ENCODE assay signal across 8 mouse cellular contexts in genomic region chr2:127182598-127183381, GRCm38 (mm10). TPM values are rescaled to one million over a fixed set of nuclear protein-coding genes. Genes with fewer than 3 reads are reported as not detected.
DNase-seq lines count a peak whose midpoint lies in the region; ATAC-seq and TF ChIP-seq lines count a peak whose summit lies in the region.

No protein-coding gene starts in this region.

- peak; percentile 100 for ATAC-seq in hindbrain, embryonic 12.5 days (ENCODE audit: low FRiP score)
- ATAC-seq in lung, postnatal 0 days, result peak; percentile 100

- TF ChIP-seq CTCF in lung, postnatal 0 days (IDR thresholded peaks at IDR 0.05), result no peak

- peaks cover 7% of the 10 kb centered on the region; the same call in 1 of the 2 replicates for H3K4me1 ChIP-seq in hindbrain, embryonic 12.5 days
- no peaks in the 10 kb centered on the region for H3K4me1 ChIP-seq in lung, postnatal 0 days (ENCODE audit: insufficient read depth, low read depth, low read length)

- no peak for TF ChIP-seq EP300 in lung, postnatal 0 days (IDR thresholded peaks at IDR 0.05)

- peak overlapping the region; percentile 48 for H3K4me3 ChIP-seq in hindbrain, embryonic 12.5 days
- H3K4me3 ChIP-seq in lung, postnatal 0 days (ENCODE audit: low read depth, low read length), result peak overlapping the region; percentile 42

- DNase-seq in T-cell, adult 2 months (ENCODE audit: low spot score), result peak; percentile 81
- peak; percentile 82 to 83 for DNase-seq in cerebellum, postnatal 25 days
- DNase-seq in frontal cortex, postnatal 14 days (ENCODE audit: low spot score in 2 of 2), result peak; percentile 72 to 80
- peak; percentile 73 to 78 for DNase-seq in layer of hippocampus, postnatal 10 days (ENCODE audit: low spot score in 2 of 2)
- DNase-seq in lung, postnatal 0 days (ENCODE audit: low spot score), result peak; percentile 98
- peak; percentile 53 for DNase-seq in ovary, postnatal 14 days (ENCODE audit: low spot score)
- peak; percentile 66 to 67 for DNase-seq in thymus, postnatal 10 days (ENCODE audit: low spot score in 2 of 2)

- H3K27ac ChIP-seq in hindbrain, embryonic 12.5 days, result peak overlapping the region; percentile 81
- peak overlapping the region; percentile 73 for H3K27ac ChIP-seq in lung, postnatal 0 days (ENCODE audit: low read length)

- H3K9ac ChIP-seq in hindbrain, embryonic 12.5 days, result peak overlapping the region; percentile 64
- peak overlapping the region; percentile 58 for H3K9ac ChIP-seq in lung, postnatal 0 days (replicated peaks; ENCODE audit: low read depth)

- peaks cover 6% of the 10 kb centered on the region; the same call in 1 of the 2 replicates for H3K27me3 ChIP-seq in hindbrain, embryonic 12.5 days
- H3K27me3 ChIP-seq in lung, postnatal 0 days (replicated peaks; ENCODE audit: insufficient read depth, low read length), result no peaks in the 10 kb centered on the region

- no peaks in the 10 kb centered on the region for H3K36me3 ChIP-seq in hindbrain, embryonic 12.5 days
- H3K36me3 ChIP-seq in lung, postnatal 0 days (ENCODE audit: insufficient read depth, low read length), result no peaks in the 10 kb centered on the region

- peak overlapping the region; percentile 58 for H3K4me2 ChIP-seq in hindbrain, embryonic 12.5 days (replicated peaks)
- H3K4me2 ChIP-seq in lung, postnatal 0 days (replicated peaks; ENCODE audit: low read depth, low read length), result peak overlapping the region; percentile 65

- WGBS in hindbrain, embryonic 12.5 days, result 2% methylated on average over 17 of the region's 17 CpGs
- WGBS in lung, postnatal 0 days, result 3% methylated on average over 17 of the region's 17 CpGs

- H3K9me3 ChIP-seq in hindbrain, embryonic 12.5 days (replicated peaks), result no peaks in the 10 kb centered on the region
- H3K9me3 ChIP-seq in lung, postnatal 0 days (ENCODE audit: low read length), result no peaks in the 10 kb centered on the region

RNA-seq across cellular contexts. Expression of gene 1810024B03Rik, which starts 25.3 kb away (rescaled TPM):
- polyA plus RNA-seq in hindbrain, embryonic 12.5 days (2016; fragmentation: Nextera tagmentation; extraction: Ambion mirVana), result 2.6 and 2.8 TPM in 2 replicates
- total RNA-seq in layer of hippocampus, postnatal 10 days (2021), result under 1 TPM; 0.31 to 0.53 TPM
- 1.9 and 2.0 TPM in 2 replicates for polyA plus RNA-seq in lung, postnatal 0 days (2015; fragmentation: Nextera tagmentation; extraction: Ambion mirVana)

RNA-seq across cellular contexts. Expression of gene Snrnp200, which starts 25.4 kb away (rescaled TPM):
- polyA plus RNA-seq in hindbrain, embryonic 12.5 days (2016; fragmentation: Nextera tagmentation; extraction: Ambion mirVana), result 86.8 and 88.0 TPM in 2 replicates
- total RNA-seq in layer of hippocampus, postnatal 10 days (2021), result 10 to 100 TPM; 76.9 to 81.5 TPM
- 18.8 and 20.5 TPM in 2 replicates for polyA plus RNA-seq in lung, postnatal 0 days (2015; fragmentation: Nextera tagmentation; extraction: Ambion mirVana)

RNA-seq across cellular contexts. Expression of gene Itpripl1, which starts 39.5 kb away (rescaled TPM):
- polyA plus RNA-seq in hindbrain, embryonic 12.5 days (2016; fragmentation: Nextera tagmentation; extraction: Ambion mirVana), result 13.9 and 16.7 TPM in 2 replicates
- 1 to 10 TPM; 4.1 to 4.5 TPM for total RNA-seq in layer of hippocampus, postnatal 10 days (2021)
- polyA plus RNA-seq in lung, postnatal 0 days (2015; fragmentation: Nextera tagmentation; extraction: Ambion mirVana), result 21.5 and 24.5 TPM in 2 replicates

RNA-seq across cellular contexts. Expression of gene Ncaph, which starts 49.0 kb away (rescaled TPM):
- polyA plus RNA-seq in hindbrain, embryonic 12.5 days (2016; fragmentation: Nextera tagmentation; extraction: Ambion mirVana), result 58.5 and 62.6 TPM in 2 replicates
- total RNA-seq in layer of hippocampus, postnatal 10 days (2021), result 1 to 10 TPM; 7.6 to 7.9 TPM
- 13.4 and 17.7 TPM in 2 replicates for polyA plus RNA-seq in lung, postnatal 0 days (2015; fragmentation: Nextera tagmentation; extraction: Ambion mirVana)

Comparison
In these comparisons a context has a peak if more than half of its experiments do, and no peak if none do; other contexts are left out.
1. Peak in every context shown above with its lines: DNase-seq, ATAC-seq, H3K4me3 ChIP-seq and H3K27ac ChIP-seq.